Mouse (Mus musculus) cerebral cortex, adult 2 months (tissue): ENCODE data around the gene Kcnip4.

Experiments used
- WGBS: fragments of 180-500 bp; shearing (Covaris S2); methylation state at CpG from one replicate; pipeline ENCODE4 v1.1.7; 2018; 5-methylcytosine and 5-hydroxymethylcytosine counted together

The Kcnip4 gene

GRCm38 (mm10) chr5:48345095-48345982, 1179.4 kb downstream of the Kcnip4 start:
- WGBS: 41% methylated on average over 5 of the region's 5 CpGs

DNA sequence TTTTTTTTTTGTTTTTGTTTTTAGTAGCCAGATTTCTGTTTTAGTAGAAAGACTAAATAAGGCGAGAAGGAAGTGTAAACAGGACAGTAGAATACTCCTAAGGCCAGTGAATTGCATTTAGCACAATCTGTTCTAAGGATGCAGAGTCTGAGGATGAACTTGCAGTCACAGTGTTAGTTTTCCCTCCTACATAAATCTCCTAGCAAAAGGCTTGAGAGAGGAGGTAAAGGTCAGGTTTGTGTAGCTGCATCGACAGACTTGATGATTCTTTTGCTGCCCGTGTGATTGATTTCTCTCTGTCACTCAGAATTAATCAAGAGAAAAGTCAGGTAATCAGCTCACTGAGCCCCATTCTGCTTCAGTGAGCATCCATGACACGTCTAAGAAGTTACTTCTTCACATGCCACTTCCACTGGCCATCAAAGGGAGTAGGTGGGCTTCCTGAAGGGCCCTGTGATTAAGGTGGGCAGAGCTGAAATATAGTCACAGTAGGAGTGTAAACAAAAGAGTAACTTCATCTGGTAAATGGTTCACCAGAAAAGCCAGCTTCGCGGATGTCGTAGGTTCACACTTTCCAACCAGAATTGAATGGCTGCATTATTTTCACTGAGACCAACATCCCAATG, 1183.8 kb downstream of the Kcnip4 start:
- WGBS: 69% methylated on average over 7 of the region's 7 CpGs
